Mouse (Mus musculus): ENCODE measurements around the gene Adgrb2.

- no peak for TF ChIP-seq CTCF (IDR thresholded peaks at IDR 0.05; ENCODE audit: low read depth)
- TF ChIP-seq EP300 (IDR thresholded peaks at IDR 0.05; ENCODE audit: low read depth): no peak
Observed at GRCm38 (mm10) chr4:129954527-129954926, 30.1 kb upstream of the Adgrb2 start.
